Mouse (Mus musculus) small intestine, adult 2 months (tissue): ENCODE data around the gene Srgap2.

Experiments
- CTCF ChIP-seq: fragments of 200-500 bp; IDR thresholded peaks from 2 replicates; pipeline ENCODE4 v1.5.1; 2012; ENCODE audit warnings: low read depth, mild to moderate bottlenecking, control low read depth, inconsistent platforms, low read length, moderate library complexity, mixed read lengths; ENCODE audit not compliant: insufficient replicate concordance, insufficient read length; ENCODE audit errors: extremely low read depth
- POLR2A ChIP-seq: fragments of 200-500 bp; IDR thresholded peaks from 2 replicates; pipeline ENCODE4 v1.6.1; 2012; ENCODE audit warnings: low read depth, mild to moderate bottlenecking, control low read depth, inconsistent platforms, low read length, moderate library complexity

DNA sequence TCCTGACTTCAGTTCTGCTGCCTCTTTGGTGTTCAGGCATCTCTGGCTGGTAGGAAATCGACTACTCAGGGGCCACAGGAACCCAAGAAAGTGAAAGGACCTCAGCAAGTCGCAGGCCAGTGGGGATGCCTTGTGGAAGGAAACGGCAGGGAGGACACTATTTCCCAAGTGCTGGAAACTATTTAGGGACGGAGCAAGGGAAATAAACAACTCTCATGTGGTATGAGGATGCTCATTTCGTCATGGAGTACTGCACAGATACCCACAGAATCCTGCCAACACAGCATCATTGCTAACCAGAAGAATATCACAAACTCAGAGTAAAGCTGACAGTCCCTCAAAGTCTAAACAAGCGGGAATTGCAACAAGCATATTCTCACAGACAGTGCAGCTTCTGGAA, 284.2 kb downstream of the Srgap2 start:
- TF ChIP-seq CTCF (no peak), POLR2A (no peak)
